Mouse (Mus musculus) adrenal gland, adult 18-20 months (tissue): ENCODE measurements around the gene Pax1. TPM values are rescaled to one million over a fixed set of nuclear protein-coding genes. Genes with fewer than 3 reads are reported as not detected.

Experiments
- DNase-seq, 2 experiments: peaks; one replicate each; pipeline ENCODE4 v3.0.0; 2021 to 2022; ENCODE audit warnings: low spot score in 2 of 2
- long read RNA-seq, 2 experiments: library from polyadenylated mRNA; stranded (forward); transcript quantifications; one replicate each; pipeline ENCODE4 v2.0.0; 2021
- total RNA-seq, 2 experiments: library from RNA; stranded (reverse); gene quantifications; 1 replicate in 1 of 2; 2 replicates in 1 of 2; pipeline ENCODE4 v1.2.3; 2021

Gene Pax1
- under 1 TPM in 1 of 2 experiments, not detected in 1; 0.20 TPM for total RNA-seq
- long read RNA-seq, experiment 1 = 0 reads
- long read RNA-seq, experiment 2 = 0 reads

- no peak for DNase-seq
These were observed at the start of gene Pax1 for GRCm38 (mm10) chr2:147361581-147361980. Gene Pax1, plus strand, starts transcription at chr2:147361925.

GRCm38 (mm10) chr2:147321036-147321435 lies 40.7 kb upstream of the Pax1 start:
- no peak for DNase-seq

- DNase-seq = no peak
These were observed 36.5 kb upstream of the Pax1 start for GRCm38 (mm10) chr2:147325178-147325577.

- DNase-seq = no peak
These were observed 29.0 kb upstream of the Pax1 start for GRCm38 (mm10) chr2:147332731-147333130.

- DNase-seq = no peak
These were observed 23.0 kb upstream of the Pax1 start for GRCm38 (mm10) chr2:147338729-147339128.

- DNase-seq = no peak
These were observed 21.9 kb upstream of the Pax1 start for GRCm38 (mm10) chr2:147339796-147340195.

- DNase-seq = no peak
These were observed 19.5 kb upstream of the Pax1 start for GRCm38 (mm10) chr2:147342198-147342597.

- DNase-seq = no peak
These were observed 2.0 kb upstream of the Pax1 start for GRCm38 (mm10) chr2:147359716-147360115.

- DNase-seq = no peak
These were observed 1.3 kb upstream of the Pax1 start for GRCm38 (mm10) chr2:147360401-147360800.

- DNase-seq = no peak
These were observed 869 bp upstream of the Pax1 start for GRCm38 (mm10) chr2:147360856-147361255.

GRCm38 (mm10) chr2:147362316-147362715 lies 591 bp downstream of the Pax1 start:
- DNase-seq = no peak

- DNase-seq = no peak
These were observed 1.8 kb downstream of the Pax1 start for GRCm38 (mm10) chr2:147363401-147364130.

- no peak for DNase-seq
These were observed 2.5 kb downstream of the Pax1 start for GRCm38 (mm10) chr2:147364198-147364597.

GRCm38 (mm10) chr2:147364982-147365907 lies 3.5 kb downstream of the Pax1 start:
- no peak for DNase-seq

GRCm38 (mm10) chr2:147365908-147366630 lies 4.3 kb downstream of the Pax1 start:
- DNase-seq = no peak

GRCm38 (mm10) chr2:147367246-147367820 lies 5.6 kb downstream of the Pax1 start:
- no peak for DNase-seq

GRCm38 (mm10) chr2:147367911-147368591 lies 6.3 kb downstream of the Pax1 start:
- no peak for DNase-seq

- DNase-seq = no peak
These were observed 7.8 kb downstream of the Pax1 start for GRCm38 (mm10) chr2:147369561-147369960.

- DNase-seq = no peak
These were observed 8.4 kb downstream of the Pax1 start for GRCm38 (mm10) chr2:147370091-147370490.

- DNase-seq = no peak
These were observed 9.6 kb downstream of the Pax1 start for GRCm38 (mm10) chr2:147371289-147371688.
